Mouse (Mus musculus) myocyte (in vitro differentiated cells): ENCODE data around the gene Txndc5. TPM values are rescaled to one million over a fixed set of nuclear protein-coding genes. Genes with fewer than 3 reads are reported as not detected.

Experiments used
- H3K27me3 ChIP-seq: one replicate; pipeline ENCODE4 v1.6.1; 2011; ENCODE audit not compliant: control insufficient read depth, insufficient read depth, insufficient read length
- H3K36me3 ChIP-seq: one replicate; pipeline ENCODE4 v1.6.1; 2011; ENCODE audit not compliant: control insufficient read depth, insufficient read depth
- H3K4me2 ChIP-seq: one replicate; pipeline ENCODE4 v1.6.1; 2011; ENCODE audit warnings: low read depth, control low read depth
- H3K4me3 ChIP-seq: one replicate; pipeline ENCODE4 v1.5.1; 2011; ENCODE audit warnings: mild to moderate bottlenecking, control low read depth, moderate library complexity
- H3K79me2 ChIP-seq: one replicate; pipeline ENCODE4 v1.6.1; 2011; ENCODE audit not compliant: control insufficient read depth, insufficient read depth
- H3ac ChIP-seq: one replicate; pipeline ENCODE4 v1.6.1; 2011; ENCODE audit not compliant: control insufficient read depth, insufficient read length
- CEBPB ChIP-seq: IDR thresholded peaks from 2 replicates; pipeline ENCODE4 v1.6.1; 2011; ENCODE audit warnings: mild to moderate bottlenecking, moderate library complexity; ENCODE audit not compliant: poor library complexity, insufficient read depth, severe bottlenecking
- E2F4 ChIP-seq: IDR thresholded peaks from one replicate; pipeline ENCODE4 v1.6.1; 2011; ENCODE audit warnings: mild to moderate bottlenecking, control low read depth, moderate library complexity; ENCODE audit not compliant: insufficient read depth
- MAX ChIP-seq: IDR thresholded peaks from one replicate; pipeline ENCODE4 v1.6.1; 2011; ENCODE audit warnings: low read depth, mild to moderate bottlenecking, control low read depth
- MYOD1 ChIP-seq, 3 experiments: IDR thresholded peaks; one replicate each; pipeline ENCODE4 v1.6.1; 2011; ENCODE audit warnings: control low read depth in 2 of 3, low read depth in 2 of 3, mild to moderate bottlenecking in 2 of 3, moderate library complexity in 1 of 3; ENCODE audit not compliant: insufficient read length in 2 of 3, control insufficient read depth in 1 of 3
- MYOG ChIP-seq, 3 experiments: IDR thresholded peaks; one replicate each; pipeline ENCODE4 v1.6.1; 2011; ENCODE audit warnings: control low read depth in 2 of 3, low read depth in 2 of 3, mild to moderate bottlenecking in 2 of 3; ENCODE audit not compliant: insufficient read length in 2 of 3, control insufficient read depth in 1 of 3, insufficient read depth in 1 of 3
- POLR2A ChIP-seq: IDR thresholded peaks from one replicate; pipeline ENCODE4 v1.6.1; 2011; ENCODE audit warnings: low read depth, mild to moderate bottlenecking, control low read depth, moderate library complexity; ENCODE audit not compliant: insufficient read length
- POLR2AphosphoS2 ChIP-seq: IDR thresholded peaks from one replicate; pipeline ENCODE4 v1.6.1; 2011; ENCODE audit warnings: low read depth, control low read depth; ENCODE audit not compliant: insufficient read length
- REST ChIP-seq: IDR thresholded peaks from one replicate; pipeline ENCODE4 v1.6.1; 2011; ENCODE audit warnings: mild to moderate bottlenecking, control low read depth, moderate library complexity; ENCODE audit not compliant: insufficient read depth, insufficient read length
- SRF ChIP-seq: IDR thresholded peaks from one replicate; pipeline ENCODE4 v1.6.1; 2011; ENCODE audit warnings: low read depth; ENCODE audit not compliant: control insufficient read depth, insufficient read length
- TCF12 ChIP-seq: IDR thresholded peaks from one replicate; pipeline ENCODE4 v1.6.1; 2011; ENCODE audit warnings: mild to moderate bottlenecking, control low read depth; ENCODE audit not compliant: poor library complexity, insufficient read depth, severe bottlenecking
- TCF3 ChIP-seq: IDR thresholded peaks from one replicate; pipeline ENCODE4 v1.6.1; 2011; ENCODE audit warnings: low read depth, control low read depth; ENCODE audit not compliant: insufficient read length
- USF1 ChIP-seq: IDR thresholded peaks from one replicate; pipeline ENCODE4 v1.6.1; 2011; ENCODE audit warnings: low read depth, mild to moderate bottlenecking, control low read depth, moderate library complexity
- polyA plus RNA-seq: library from polyadenylated mRNA; unstranded; fragments of >200 nt; fragmentation: generic; extraction: Trizol; gene quantifications from one replicate; pipeline ENCODE4 v1.2.1, GENCODE M21; 2012; ENCODE audit warnings: missing spikeins

Txndc5 gene
- polyA plus RNA-seq, 1 experiment: 127 TPM

DNA sequence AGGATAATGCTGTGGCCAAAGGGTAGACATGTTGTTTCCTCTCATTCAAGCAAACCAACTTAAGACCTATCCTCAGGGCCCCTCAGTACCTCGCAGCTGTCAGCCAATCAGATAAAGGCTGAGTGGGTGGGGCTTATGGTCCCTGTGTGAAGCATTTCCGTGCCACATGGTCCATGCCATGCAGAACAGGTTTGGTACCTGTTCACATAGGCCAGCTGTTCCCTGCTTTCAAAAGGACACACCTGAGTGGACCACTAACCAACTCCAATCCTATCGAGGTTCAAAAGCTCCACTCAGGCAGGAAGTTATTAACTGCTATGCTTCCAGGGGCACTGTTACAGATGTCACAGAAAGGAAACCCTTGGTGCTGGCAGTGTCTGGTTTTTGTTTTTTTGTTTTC is 25.6 kb upstream of the Txndc5 start:
- Histone ChIP-seq H3K79me2 (no peaks in the 10 kb centered on the region), H3K4me3 (no peak overlapping the region), H3ac (no peak overlapping the region), H3K4me2 (no peak overlapping the region), H3K36me3 (no peaks in the 10 kb centered on the region), H3K27me3 (peaks cover 5% of the 10 kb centered on the region)
- no peak for TF ChIP-seq MYOD1 (IDR thresholded peaks at IDR 0.05; ENCODE audit: control insufficient read depth in 1 of 3, insufficient read length in 2 of 3, low read depth in 2 of 3)
- TF ChIP-seq SRF: no peak
- TF ChIP-seq TCF3: no peak
- no peak for TF ChIP-seq TCF12
- TF ChIP-seq E2F4: no peak
- TF ChIP-seq CEBPB: no peak
- no peak for TF ChIP-seq POLR2AphosphoS2
- TF ChIP-seq REST: no peak
- TF ChIP-seq POLR2A: no peak
- TF ChIP-seq USF1: no peak
- TF ChIP-seq MYOG (IDR thresholded peaks at IDR 0.05; ENCODE audit: control insufficient read depth in 1 of 3, insufficient read depth in 1 of 3, insufficient read length in 2 of 3, low read depth in 2 of 3): no peak
- TF ChIP-seq MAX: no peak

DNA sequence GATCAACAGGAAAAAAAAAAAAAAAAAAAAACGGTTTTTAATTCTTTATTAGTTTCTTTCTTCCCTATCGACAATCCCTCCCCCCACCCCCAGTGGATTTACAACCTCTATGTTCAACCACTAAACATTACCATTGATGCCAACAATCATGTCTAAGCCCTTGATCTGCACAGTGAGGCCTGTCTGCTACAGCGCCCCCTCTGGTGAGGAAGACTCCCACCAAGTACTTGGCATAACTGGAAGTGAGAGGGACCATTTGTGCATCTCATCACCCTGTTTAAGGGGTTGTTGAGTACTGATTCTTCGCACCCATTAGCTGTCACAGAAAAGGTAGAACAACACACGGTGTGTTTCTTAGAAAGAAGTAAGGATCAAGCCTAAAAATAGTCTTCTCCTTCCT is 20.1 kb upstream of the Txndc5 start:
- Histone ChIP-seq H3K36me3 (no peaks in the 10 kb centered on the region), H3K4me2 (no peak overlapping the region), H3K79me2 (no peaks in the 10 kb centered on the region), H3K4me3 (no peak overlapping the region), H3K27me3 (peaks cover 8% of the 10 kb centered on the region), H3ac (no peak overlapping the region)
- TF ChIP-seq TCF12: no peak
- TF ChIP-seq MAX: no peak
- no peak for TF ChIP-seq SRF
- TF ChIP-seq POLR2AphosphoS2: no peak
- TF ChIP-seq MYOG (IDR thresholded peaks at IDR 0.05; ENCODE audit: control insufficient read depth in 1 of 3, insufficient read depth in 1 of 3, insufficient read length in 2 of 3, low read depth in 2 of 3): no peak

- no peak overlapping the region for H3K4me2 ChIP-seq
- H3ac ChIP-seq: no peak overlapping the region
- H3K36me3 ChIP-seq: no peaks in the 10 kb centered on the region
- TF ChIP-seq POLR2A: no peak
- no peak for TF ChIP-seq MYOG (IDR thresholded peaks at IDR 0.05; ENCODE audit: control insufficient read depth in 1 of 3, insufficient read depth in 1 of 3, insufficient read length in 2 of 3, low read depth in 2 of 3)
- no peak for TF ChIP-seq E2F4
- no peak for TF ChIP-seq SRF
- no peak for TF ChIP-seq TCF12
- TF ChIP-seq REST: no peak
- no peaks in the 10 kb centered on the region for H3K79me2 ChIP-seq
- no peak overlapping the region for H3K4me3 ChIP-seq
- peaks cover 12% of the 10 kb centered on the region for H3K27me3 ChIP-seq
Measured at GRCm38 (mm10) chr13:38547717-38548116, 19.1 kb upstream of the Txndc5 start.

DNA sequence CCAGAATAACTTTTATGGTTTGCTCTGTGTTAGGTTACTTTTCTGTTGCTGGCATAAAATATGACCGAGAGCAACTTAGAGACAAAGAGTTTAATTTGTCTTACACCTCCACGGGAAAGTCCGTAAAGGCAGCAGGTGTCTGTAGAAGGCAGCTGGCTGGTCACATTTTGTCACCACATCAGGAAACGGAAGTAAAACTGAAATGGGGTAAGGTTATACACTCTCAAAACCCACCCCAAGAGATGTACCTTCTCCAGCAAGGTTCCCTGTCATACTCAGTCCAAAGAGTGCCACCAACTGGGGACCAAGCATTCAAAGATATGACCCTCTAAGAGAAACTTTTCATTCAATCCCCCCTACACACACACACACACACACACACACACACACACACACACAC is 18.1 kb upstream of the Txndc5 start:
- Histone ChIP-seq H3K36me3 (no peaks in the 10 kb centered on the region), H3K4me3 (no peak overlapping the region), H3ac (no peak overlapping the region), H3K4me2 (no peak overlapping the region), H3K79me2 (no peaks in the 10 kb centered on the region), H3K27me3 (peaks cover 12% of the 10 kb centered on the region)
- TF ChIP-seq USF1: no peak
- TF ChIP-seq TCF12: no peak
- TF ChIP-seq MAX: no peak
- TF ChIP-seq E2F4: no peak
- no peak for TF ChIP-seq SRF
- TF ChIP-seq MYOG (IDR thresholded peaks at IDR 0.05; ENCODE audit: control insufficient read depth in 1 of 3, insufficient read depth in 1 of 3, insufficient read length in 2 of 3, low read depth in 2 of 3): no peak
- no peak for TF ChIP-seq REST
- TF ChIP-seq POLR2A: no peak
- no peak for TF ChIP-seq MYOD1 (IDR thresholded peaks at IDR 0.05; ENCODE audit: control insufficient read depth in 1 of 3, insufficient read length in 2 of 3, low read depth in 2 of 3)
- TF ChIP-seq TCF3: no peak
- TF ChIP-seq POLR2AphosphoS2: no peak
- no peak for TF ChIP-seq CEBPB

DNA sequence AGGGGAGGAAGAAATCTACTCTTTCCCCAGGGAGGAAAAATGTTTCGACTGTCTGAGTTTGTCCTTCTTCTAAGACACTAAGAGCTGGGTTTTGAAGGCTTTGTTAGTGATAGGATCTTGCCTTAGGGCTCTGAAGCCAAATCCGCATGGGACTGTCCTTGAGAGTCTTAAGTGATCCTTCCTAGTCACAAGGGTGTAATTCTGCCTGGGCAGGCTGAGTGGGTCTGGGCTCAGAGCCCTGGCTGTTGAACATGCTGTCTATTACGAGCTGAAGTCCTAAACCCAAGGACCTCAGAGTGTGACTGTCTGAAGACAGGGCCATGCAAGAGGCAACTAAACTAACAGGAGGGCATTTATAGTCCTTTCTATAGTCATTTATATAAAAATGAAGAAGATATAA is 16.8 kb upstream of the Txndc5 start:
- peaks cover 12% of the 10 kb centered on the region for H3K27me3 ChIP-seq
- TF ChIP-seq TCF3: no peak

More for the DNA sequence above, 16.8 kb upstream of the Txndc5 start:
- no peaks in the 10 kb centered on the region for H3K79me2 ChIP-seq
- H3K4me2 ChIP-seq: no peak overlapping the region
- H3K36me3 ChIP-seq: no peaks in the 10 kb centered on the region
- no peak overlapping the region for H3K4me3 ChIP-seq
- H3ac ChIP-seq: no peak overlapping the region
